Mouse (Mus musculus) E14TG2a.4 (cell line): ENCODE results near the gene Haus6.
"Not testable (repeated sequence)": the region's sequence is repeated elsewhere in the genome, so short reads cannot be mapped to it uniquely, and the experiment has no call there.

ENCODE experiments used
- CTCF ChIP-seq: conservative IDR thresholded peaks from 2 replicates; pipeline ENCODE4 v1.5.1; 2014; ENCODE audit warnings: low read length
- NANOG ChIP-seq: IDR thresholded peaks from 2 replicates; pipeline ENCODE4 v1.6.1; 2014; ENCODE audit warnings: borderline replicate concordance, low read length, mixed read lengths
- POU5F1 ChIP-seq: IDR thresholded peaks from 2 replicates; pipeline ENCODE4 v1.6.1; 2014; ENCODE audit warnings: low read length, borderline replicate concordance

DNA sequence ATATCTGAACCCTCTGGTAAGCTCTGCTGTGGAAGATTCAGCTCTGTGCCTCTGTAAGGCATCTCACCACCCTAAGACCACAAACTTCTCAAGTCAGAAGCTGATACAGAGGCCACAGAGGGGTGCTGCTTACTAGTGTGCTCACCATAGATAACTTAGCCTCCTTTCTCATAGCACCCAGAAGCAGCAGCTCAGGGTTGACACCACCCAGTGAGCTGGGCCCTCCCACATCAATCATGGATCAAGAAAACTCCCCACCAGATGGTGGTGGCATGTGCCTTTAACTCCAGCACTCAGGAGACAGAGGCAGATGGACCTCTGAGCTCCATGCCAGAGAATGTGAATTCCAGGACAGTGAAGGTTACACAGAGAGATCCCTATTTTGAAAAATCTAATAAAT, 23.0 kb upstream of the Haus6 start:
- not testable (repeated sequence) for TF ChIP-seq CTCF, POU5F1, NANOG
